Mouse (Mus musculus): ENCODE measurements around the gene Tes. TPM values are rescaled to one million over a fixed set of nuclear protein-coding genes. Genes with fewer than 3 reads are reported as not detected.

Gene Tes
- polyA plus RNA-seq, 1 experiment from 2014 or later: 4.0 TPM

GRCm38 (mm10) chr6:17087485-17087884, 22.5 kb downstream of the Tes start:
- no peaks in the 10 kb centered on the region for H3K27me3 ChIP-seq (ENCODE audit: control insufficient read depth, insufficient read depth, low read depth, low read length)
- 55% methylated on average over 6 of the region's 6 CpGs for WGBS (ENCODE audit: insufficient replicate concordance)
- no peaks in the 10 kb centered on the region for H3K4me1 ChIP-seq (ENCODE audit: control insufficient read depth, low read depth, low read length)
- no peaks in the 10 kb centered on the region for H3K9me3 ChIP-seq (replicated peaks; ENCODE audit: control insufficient read depth, low read length)
- H3K9ac ChIP-seq (ENCODE audit: low read depth, low read length): no peak overlapping the region
- H3K36me3 ChIP-seq (ENCODE audit: control insufficient read depth, insufficient read depth): no peaks in the 10 kb centered on the region
- no peak for ATAC-seq (ENCODE audit: low read depth)
- no peak overlapping the region for H3K27ac ChIP-seq (ENCODE audit: low read length)
- H3K4me3 ChIP-seq (ENCODE audit: low read depth, low read length): no peak overlapping the region
- no peak overlapping the region for H3K4me2 ChIP-seq (ENCODE audit: low read depth, low read length)

DNA sequence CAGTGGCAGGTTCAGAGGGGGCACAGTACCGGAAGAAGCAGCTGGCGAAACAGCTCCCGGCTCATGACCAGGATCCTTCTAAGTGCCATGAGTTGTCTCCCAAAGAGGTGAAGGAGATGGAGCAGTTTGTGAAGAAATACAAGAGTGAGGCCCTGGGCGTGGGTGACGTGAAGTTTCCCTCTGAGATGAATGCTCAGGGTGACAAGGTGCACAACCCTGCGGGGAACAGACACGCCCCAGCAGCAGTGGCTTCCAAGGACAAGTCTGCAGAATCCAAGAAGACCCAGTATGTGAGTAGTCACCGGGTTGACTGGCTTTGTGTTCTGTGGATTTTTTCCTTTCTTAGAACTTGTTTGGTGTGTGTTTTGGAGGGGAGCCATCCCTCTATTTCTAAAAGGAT, 32.4 kb downstream of the Tes start:
- no peak overlapping the region for H3K9ac ChIP-seq (ENCODE audit: low read depth, low read length)
- no peaks in the 10 kb centered on the region for H3K27me3 ChIP-seq (ENCODE audit: control insufficient read depth, insufficient read depth, low read depth, low read length)
- no peak overlapping the region for H3K4me2 ChIP-seq (ENCODE audit: low read depth, low read length)
- H3K27ac ChIP-seq (ENCODE audit: low read length): no peak overlapping the region
- ATAC-seq (ENCODE audit: low read depth): no peak
- H3K4me3 ChIP-seq (ENCODE audit: low read depth, low read length): no peak overlapping the region
- H3K4me1 ChIP-seq (ENCODE audit: control insufficient read depth, low read depth, low read length): no peaks in the 10 kb centered on the region
- H3K36me3 ChIP-seq (ENCODE audit: control insufficient read depth, insufficient read depth): no peaks in the 10 kb centered on the region
- H3K9me3 ChIP-seq (replicated peaks; ENCODE audit: control insufficient read depth, low read length): no peaks in the 10 kb centered on the region
- 80% methylated on average over 8 of the region's 8 CpGs for WGBS (ENCODE audit: insufficient replicate concordance)

DNA sequence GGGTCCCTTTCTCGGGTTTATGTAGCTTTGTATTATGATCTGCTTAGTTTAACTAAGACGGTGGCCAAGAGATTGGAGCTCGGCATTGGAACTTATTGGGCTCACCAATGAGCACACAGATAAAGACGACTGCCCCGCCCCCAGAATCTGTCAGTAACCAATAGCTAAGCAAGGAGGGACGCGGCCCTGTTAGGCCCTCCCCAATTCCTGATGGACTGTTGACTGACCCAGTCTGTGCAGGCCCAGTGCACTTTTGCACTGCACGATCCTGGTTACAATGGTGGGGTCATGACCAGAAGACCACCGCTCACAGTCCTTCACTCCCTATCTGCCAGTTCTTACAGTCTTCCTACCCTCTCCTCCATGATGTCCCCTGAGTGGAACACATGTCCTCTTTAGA, 33.6 kb downstream of the Tes start:
- Histone ChIP-seq H3K4me1 (ENCODE audit: control insufficient read depth, low read depth, low read length) (no peaks in the 10 kb centered on the region), H3K9me3 (replicated peaks; ENCODE audit: control insufficient read depth, low read length) (no peaks in the 10 kb centered on the region), H3K27me3 (ENCODE audit: control insufficient read depth, insufficient read depth, low read depth, low read length) (no peaks in the 10 kb centered on the region), H3K36me3 (ENCODE audit: control insufficient read depth, insufficient read depth) (no peaks in the 10 kb centered on the region), H3K4me2 (ENCODE audit: low read depth, low read length) (no peak overlapping the region), H3K9ac (ENCODE audit: low read depth, low read length) (no peak overlapping the region), H3K4me3 (ENCODE audit: low read depth, low read length) (no peak overlapping the region), H3K27ac (ENCODE audit: low read length) (no peak overlapping the region)
- WGBS (ENCODE audit: insufficient replicate concordance): 76% methylated on average over 9 of the region's 9 CpGs
- no peak for ATAC-seq (ENCODE audit: low read depth)

GRCm38 (mm10) chr6:17099477-17100130, 34.7 kb downstream of the Tes start:
- no peak for ATAC-seq (ENCODE audit: low read depth)
- WGBS (ENCODE audit: insufficient replicate concordance): 74% methylated on average over 25 of the region's 25 CpGs
- H3K36me3 ChIP-seq (ENCODE audit: control insufficient read depth, insufficient read depth): no peaks in the 10 kb centered on the region
- no peak overlapping the region for H3K9ac ChIP-seq (ENCODE audit: low read depth, low read length)
- no peaks in the 10 kb centered on the region for H3K9me3 ChIP-seq (replicated peaks; ENCODE audit: control insufficient read depth, low read length)
- H3K4me1 ChIP-seq (ENCODE audit: control insufficient read depth, low read depth, low read length): no peaks in the 10 kb centered on the region
- no peak overlapping the region for H3K27ac ChIP-seq (ENCODE audit: low read length)
- no peaks in the 10 kb centered on the region for H3K27me3 ChIP-seq (ENCODE audit: control insufficient read depth, insufficient read depth, low read depth, low read length)
- H3K4me2 ChIP-seq (ENCODE audit: low read depth, low read length): no peak overlapping the region
- H3K4me3 ChIP-seq (ENCODE audit: low read depth, low read length): no peak overlapping the region

- Histone ChIP-seq H3K9ac (ENCODE audit: low read depth, low read length) (no peak overlapping the region), H3K4me1 (ENCODE audit: control insufficient read depth, low read depth, low read length) (no peaks in the 10 kb centered on the region), H3K27ac (ENCODE audit: low read length) (no peak overlapping the region), H3K36me3 (ENCODE audit: control insufficient read depth, insufficient read depth) (no peaks in the 10 kb centered on the region), H3K27me3 (ENCODE audit: control insufficient read depth, insufficient read depth, low read depth, low read length) (no peaks in the 10 kb centered on the region), H3K9me3 (replicated peaks; ENCODE audit: control insufficient read depth, low read length) (no peaks in the 10 kb centered on the region), H3K4me3 (ENCODE audit: low read depth, low read length) (no peak overlapping the region), H3K4me2 (ENCODE audit: low read depth, low read length) (no peak overlapping the region)
- no peak for ATAC-seq (ENCODE audit: low read depth)
Observed at GRCm38 (mm10) chr6:17105714-17106113, 40.8 kb downstream of the Tes start.

GRCm38 (mm10) chr6:17106493-17106892, 41.5 kb downstream of the Tes start:
- H3K4me2 ChIP-seq (ENCODE audit: low read depth, low read length): no peak overlapping the region
- no peak for ATAC-seq (ENCODE audit: low read depth)
- H3K27ac ChIP-seq (ENCODE audit: low read length): no peak overlapping the region
- WGBS (ENCODE audit: insufficient replicate concordance): 78% methylated on average over 5 of the region's 5 CpGs
- H3K9me3 ChIP-seq (replicated peaks; ENCODE audit: control insufficient read depth, low read length): no peaks in the 10 kb centered on the region
- no peak overlapping the region for H3K9ac ChIP-seq (ENCODE audit: low read depth, low read length)
- H3K36me3 ChIP-seq (ENCODE audit: control insufficient read depth, insufficient read depth): no peaks in the 10 kb centered on the region
- no peaks in the 10 kb centered on the region for H3K4me1 ChIP-seq (ENCODE audit: control insufficient read depth, low read depth, low read length)
- no peaks in the 10 kb centered on the region for H3K27me3 ChIP-seq (ENCODE audit: control insufficient read depth, insufficient read depth, low read depth, low read length)
- no peak overlapping the region for H3K4me3 ChIP-seq (ENCODE audit: low read depth, low read length)

DNA sequence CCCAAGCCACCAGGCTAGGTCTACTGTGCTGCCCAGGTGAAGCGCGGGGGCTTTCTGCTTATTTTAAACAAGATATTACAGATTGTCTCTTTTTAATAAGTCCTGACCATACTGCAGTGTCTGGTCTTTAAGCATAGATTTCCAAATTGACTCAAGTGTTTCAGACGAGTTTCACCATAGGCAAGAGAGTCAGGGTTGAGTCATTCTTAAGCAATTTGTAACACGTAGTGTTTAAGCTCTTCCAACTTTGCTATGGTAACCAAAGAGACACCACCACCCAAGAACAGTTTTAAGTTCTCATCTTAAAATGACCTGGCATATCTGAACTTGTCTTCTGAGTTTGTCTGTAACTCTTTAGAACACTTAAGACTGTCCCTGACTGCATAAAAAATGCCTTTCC, 44.3 kb downstream of the Tes start:
- Histone ChIP-seq H3K36me3 (ENCODE audit: control insufficient read depth, insufficient read depth) (no peaks in the 10 kb centered on the region), H3K9me3 (replicated peaks; ENCODE audit: control insufficient read depth, low read length) (no peaks in the 10 kb centered on the region), H3K4me3 (ENCODE audit: low read depth, low read length) (no peak overlapping the region), H3K27ac (ENCODE audit: low read length) (no peak overlapping the region), H3K4me1 (ENCODE audit: control insufficient read depth, low read depth, low read length) (no peaks in the 10 kb centered on the region), H3K9ac (ENCODE audit: low read depth, low read length) (no peak overlapping the region), H3K27me3 (ENCODE audit: control insufficient read depth, insufficient read depth, low read depth, low read length) (no peaks in the 10 kb centered on the region), H3K4me2 (ENCODE audit: low read depth, low read length) (no peak overlapping the region)
- WGBS (ENCODE audit: insufficient replicate concordance): 61% methylated on average over 4 of the region's 4 CpGs
- ATAC-seq (ENCODE audit: low read depth): no peak

GRCm38 (mm10) chr6:17110564-17111100, 45.7 kb downstream of the Tes start:
- H3K9ac ChIP-seq (ENCODE audit: low read depth, low read length): no peak overlapping the region
- H3K27me3 ChIP-seq (ENCODE audit: control insufficient read depth, insufficient read depth, low read depth, low read length): no peaks in the 10 kb centered on the region
- H3K36me3 ChIP-seq (ENCODE audit: control insufficient read depth, insufficient read depth): no peaks in the 10 kb centered on the region
- no peak overlapping the region for H3K4me3 ChIP-seq (ENCODE audit: low read depth, low read length)
- WGBS (ENCODE audit: insufficient replicate concordance): 51% methylated on average over 6 of the region's 6 CpGs
- no peak overlapping the region for H3K27ac ChIP-seq (ENCODE audit: low read length)
- no peaks in the 10 kb centered on the region for H3K4me1 ChIP-seq (ENCODE audit: control insufficient read depth, low read depth, low read length)
- H3K4me2 ChIP-seq (ENCODE audit: low read depth, low read length): no peak overlapping the region
- no peak for ATAC-seq (ENCODE audit: low read depth)
- no peaks in the 10 kb centered on the region for H3K9me3 ChIP-seq (replicated peaks; ENCODE audit: control insufficient read depth, low read length)

GRCm38 (mm10) chr6:17112081-17112480, 47.1 kb downstream of the Tes start:
- Histone ChIP-seq H3K4me2 (ENCODE audit: low read depth, low read length) (no peak overlapping the region), H3K4me3 (ENCODE audit: low read depth, low read length) (no peak overlapping the region), H3K9ac (ENCODE audit: low read depth, low read length) (no peak overlapping the region), H3K27me3 (ENCODE audit: control insufficient read depth, insufficient read depth, low read depth, low read length) (no peaks in the 10 kb centered on the region), H3K4me1 (ENCODE audit: control insufficient read depth, low read depth, low read length) (no peaks in the 10 kb centered on the region), H3K9me3 (replicated peaks; ENCODE audit: control insufficient read depth, low read length) (no peaks in the 10 kb centered on the region), H3K27ac (ENCODE audit: low read length) (no peak overlapping the region), H3K36me3 (ENCODE audit: control insufficient read depth, insufficient read depth) (no peaks in the 10 kb centered on the region)
- no peak for ATAC-seq (ENCODE audit: low read depth)
- WGBS (ENCODE audit: insufficient replicate concordance): 61% methylated on average over 1 of the region's 1 CpGs

Measured in liver, embryonic 16.5 days (tissue).